Mouse (Mus musculus) cerebral cortex, adult 2 months (tissue): ENCODE results near the gene Ndufaf7.

Experiments used
- whole genome bisulfite sequencing: fragments of 180-500 bp; shearing (Covaris S2); methylation state at CpG from one replicate; pipeline ENCODE4 v1.1.7; 2018; 5-methylcytosine and 5-hydroxymethylcytosine counted together

Gene Ndufaf7

GRCm38 (mm10) chr17:78936466-78937228 is at the start of gene Ndufaf7, which contains the start of gene Cebpz:
Ndufaf7 (plus strand) TSS chr17:78937136.
Cebpz (minus strand) TSS chr17:78937066.
- under 1% methylated on average over 45 of the region's 45 CpGs for WGBS

GRCm38 (mm10) chr17:78888554-78888953 is 48.4 kb upstream of the Ndufaf7 start:
- 89% methylated on average over 4 of the region's 4 CpGs for WGBS

- WGBS: 63% methylated on average over 3 of the region's 3 CpGs
Observed at GRCm38 (mm10) chr17:78889184-78889583, 47.8 kb upstream of the Ndufaf7 start.

GRCm38 (mm10) chr17:78891020-78891419 is 45.9 kb upstream of the Ndufaf7 start:
- 83% methylated on average over 9 of the region's 9 CpGs for WGBS

GRCm38 (mm10) chr17:78894991-78895390 is 41.9 kb upstream of the Ndufaf7 start:
- WGBS: 78% methylated on average over 7 of the region's 7 CpGs

GRCm38 (mm10) chr17:78895394-78895793 is 41.5 kb upstream of the Ndufaf7 start:
- 12% methylated on average over 8 of the region's 8 CpGs for WGBS

- 80% methylated on average over 2 of the region's 2 CpGs for WGBS
Observed at GRCm38 (mm10) chr17:78903158-78903557, 33.8 kb upstream of the Ndufaf7 start.

GRCm38 (mm10) chr17:78906892-78907291 is 30.0 kb upstream of the Ndufaf7 start, which contains the start of gene Sult6b1:
Sult6b1 (minus strand) TSS chr17:78906992.
- WGBS: 96% methylated on average over 5 of the region's 5 CpGs

- WGBS: 73% methylated on average over 2 of the region's 2 CpGs
Observed at GRCm38 (mm10) chr17:78909374-78909773, 27.6 kb upstream of the Ndufaf7 start.

- 25% methylated on average over 6 of the region's 6 CpGs for WGBS
Observed at GRCm38 (mm10) chr17:78912861-78913281, 24.1 kb upstream of the Ndufaf7 start.

- 66% methylated on average over 3 of the region's 3 CpGs for WGBS
Observed at GRCm38 (mm10) chr17:78913921-78914320, 23.0 kb upstream of the Ndufaf7 start.

- 29% methylated on average over 6 of the region's 6 CpGs for WGBS
Observed at GRCm38 (mm10) chr17:78915772-78916171, 21.2 kb upstream of the Ndufaf7 start.

- under 1% methylated on average over 37 of the region's 37 CpGs for WGBS
Observed at GRCm38 (mm10) chr17:78916369-78916813, 20.5 kb upstream of the Ndufaf7 start, which contains the start of gene Cebpzos. Cebpzos (plus strand) TSS chr17:78916500.

GRCm38 (mm10) chr17:78916899-78917298 is 20.0 kb upstream of the Ndufaf7 start:
- WGBS: under 1% methylated on average over 11 of the region's 11 CpGs

- WGBS: 22% methylated on average over 6 of the region's 6 CpGs
Observed at GRCm38 (mm10) chr17:78917696-78918095, 19.2 kb upstream of the Ndufaf7 start.

GRCm38 (mm10) chr17:78935857-78936256 is 1.1 kb upstream of the Ndufaf7 start:
- 78% methylated on average over 2 of the region's 2 CpGs for WGBS

GRCm38 (mm10) chr17:78937229-78937853 is 405 bp downstream of the Ndufaf7 start:
- whole genome bisulfite sequencing: 3% methylated on average over 26 of the region's 26 CpGs

GRCm38 (mm10) chr17:78938927-78939326 is 2.0 kb downstream of the Ndufaf7 start:
- 74% methylated on average over 4 of the region's 4 CpGs for WGBS

GRCm38 (mm10) chr17:78942579-78942978 is 5.6 kb downstream of the Ndufaf7 start:
- WGBS: 75% methylated on average over 11 of the region's 11 CpGs

GRCm38 (mm10) chr17:78951225-78951624 is 14.3 kb downstream of the Ndufaf7 start:
- 87% methylated on average over 5 of the region's 5 CpGs for WGBS

- 89% methylated on average over 5 of the region's 5 CpGs for WGBS
Observed at GRCm38 (mm10) chr17:78952070-78952469, 15.1 kb downstream of the Ndufaf7 start.

- 93% methylated on average over 8 of the region's 8 CpGs for WGBS
Observed at GRCm38 (mm10) chr17:78953240-78953639, 16.3 kb downstream of the Ndufaf7 start.

GRCm38 (mm10) chr17:78959473-78959872 is 22.5 kb downstream of the Ndufaf7 start:
- WGBS: 83% methylated on average over 6 of the region's 6 CpGs
